Comparison of ENCODE assay signal across 12 mouse cellular contexts in genomic region chr12:113051628-113052403, GRCm38 (mm10). TPM values are rescaled to one million over a fixed set of nuclear protein-coding genes. Genes with fewer than 3 reads are reported as not detected.
A peak's percentile ranks its signal among the peaks of the same experiment; 100 is the strongest.
DNase-seq lines count a peak whose midpoint lies in the region; ATAC-seq lines count a peak whose summit lies in the region.
"Had no signal": no experiment of that assay in that cellular context is flagged by ENCODE, and none has a peak within 500 bp of the region (broad histone marks: within the 10 kb centered on the region; RNA-seq: fewer than 3 reads in every experiment).

No protein-coding gene starts in this region.

- no peak for DNase-seq in heart, postnatal 25 days (ENCODE audit: low spot score)
- DNase-seq in Muller cell, postnatal 12 days (ENCODE audit: inconsistent ontology term), result peak; percentile 28
- DNase-seq in left cerebral cortex, adult 11 months (ENCODE audit: low spot score), result no peak
- no peak for DNase-seq in gastrocnemius, adult 8-10 months (ENCODE audit: low spot score in 2 of 2)

- H3K27me3 ChIP-seq in heart, embryonic 12.5 days (replicated peaks), result no peaks in the 10 kb centered on the region
- H3K27me3 ChIP-seq in intestine, embryonic 16.5 days (replicated peaks; ENCODE audit: control insufficient read depth, insufficient read depth, low read length), result no peaks in the 10 kb centered on the region
- no peaks in the 10 kb centered on the region for H3K27me3 ChIP-seq in limb, embryonic 15.5 days
- H3K27me3 ChIP-seq: midbrain, embryonic 12.5 days had no signal

- no peak overlapping the region for H3K4me3 ChIP-seq in heart, embryonic 12.5 days
- H3K4me3 ChIP-seq in intestine, embryonic 16.5 days (ENCODE audit: low read length), result no peak overlapping the region
- no peak overlapping the region for H3K4me3 ChIP-seq in limb, embryonic 15.5 days
- H3K4me3 ChIP-seq: midbrain, embryonic 12.5 days had no signal

- H3K9me3 ChIP-seq in heart, embryonic 12.5 days (replicated peaks), result no peaks in the 10 kb centered on the region
- no peaks in the 10 kb centered on the region for H3K9me3 ChIP-seq in intestine, embryonic 16.5 days (ENCODE audit: control insufficient read depth, low read length)
- no peaks in the 10 kb centered on the region for H3K9me3 ChIP-seq in limb, embryonic 15.5 days
- H3K9me3 ChIP-seq: midbrain, embryonic 12.5 days had no signal

- 30% methylated on average over 9 of the region's 9 CpGs for WGBS in heart, embryonic 12.5 days
- WGBS in intestine, embryonic 16.5 days, result 43% methylated on average over 9 of the region's 9 CpGs
- WGBS in limb, embryonic 15.5 days, result 32% methylated on average over 9 of the region's 9 CpGs

- peak; percentile 52; the same call in 1 of the 2 replicates for ATAC-seq in heart, embryonic 12.5 days (ENCODE audit: insufficient number of reproducible peaks, low FRiP score)
- peak; percentile 72 for ATAC-seq in intestine, embryonic 16.5 days
- no peak for ATAC-seq in limb, embryonic 15.5 days (ENCODE audit: insufficient number of reproducible peaks, low FRiP score, low TSS enrichment, low read depth)
- no peak for ATAC-seq in megakaryocyte progenitor cell, adult 5-6 weeks (replicated peaks; ENCODE audit: poor library complexity)
- ATAC-seq: activated CD4-positive, CD25-positive, alpha-beta regulatory T cell, adult 4 months had no signal

- intact Hi-C loops in heart, postnatal 25 days (cut with DNase I), result no loop called here

- peak overlapping the region; percentile 38 for H3K9ac ChIP-seq in heart, embryonic 12.5 days
- no peak overlapping the region for H3K9ac ChIP-seq in intestine, embryonic 16.5 days (ENCODE audit: low read depth, low read length)
- H3K9ac ChIP-seq in limb, embryonic 15.5 days, result no peak overlapping the region
- H3K9ac ChIP-seq: midbrain, embryonic 12.5 days had no signal

- H3K4me1 ChIP-seq in heart, embryonic 12.5 days (replicated peaks), result peaks cover 30% of the 10 kb centered on the region
- peaks cover 5% of the 10 kb centered on the region for H3K4me1 ChIP-seq in intestine, embryonic 16.5 days (ENCODE audit: control insufficient read depth, insufficient read depth, low read length)
- peaks cover 21% of the 10 kb centered on the region for H3K4me1 ChIP-seq in limb, embryonic 15.5 days
- H3K4me1 ChIP-seq: midbrain, embryonic 12.5 days had no signal

- peaks cover 55% of the 10 kb centered on the region for H3K36me3 ChIP-seq in heart, embryonic 12.5 days
- H3K36me3 ChIP-seq in intestine, embryonic 16.5 days (ENCODE audit: control insufficient read depth, insufficient read depth, low read length), result peaks cover 11% of the 10 kb centered on the region; the same call in 1 of the 2 replicates
- peaks cover 84% of the 10 kb centered on the region for H3K36me3 ChIP-seq in limb, embryonic 15.5 days

- H3K4me2 ChIP-seq in heart, embryonic 12.5 days, result 0 out of 2 replicates have a peak overlapping the region, but pooled peaks have one; percentile 7
- no peak overlapping the region for H3K4me2 ChIP-seq in intestine, embryonic 16.5 days (ENCODE audit: low read depth, low read length)
- H3K4me2 ChIP-seq in limb, embryonic 15.5 days, result no peak overlapping the region
- H3K4me2 ChIP-seq: midbrain, embryonic 12.5 days had no signal

- peak overlapping the region; percentile 65 for H3K27ac ChIP-seq in heart, embryonic 12.5 days (ENCODE audit: poor library complexity, severe bottlenecking)
- peak overlapping the region; percentile 50 for H3K27ac ChIP-seq in intestine, embryonic 16.5 days (ENCODE audit: low read length)
- peak overlapping the region; percentile 72 for H3K27ac ChIP-seq in limb, embryonic 15.5 days
- H3K27ac ChIP-seq: midbrain, embryonic 12.5 days had no signal

RNA-seq across cellular contexts. Expression of gene Tex22, which starts 22.5 kb away (rescaled TPM):
- not detected in 2 replicates for polyA plus RNA-seq in heart, embryonic 12.5 days (2016; fragmentation: Nextera tagmentation; extraction: Ambion mirVana)
- total RNA-seq in heart, postnatal 25 days (2021), result not detected
- polyA plus RNA-seq in intestine, embryonic 16.5 days (2015; fragmentation: Nextera tagmentation; extraction: Ambion mirVana), result not detected in 2 replicates
- polyA plus RNA-seq in limb, embryonic 15.5 days (2015; fragmentation: Nextera tagmentation; extraction: Ambion mirVana), result 0.19 TPM in 1 of 2 replicates, not detected in the other
- 0.27 TPM in 1 of 2 replicates, not detected in the other for total RNA-seq in megakaryocyte progenitor cell, adult 5-6 weeks (2015)
- total RNA-seq in megakaryocyte progenitor cell, adult 5-6 weeks (2017), result 0.17 TPM in 1 of 2 replicates, not detected in the other
- not detected for total RNA-seq in gastrocnemius, adult 8-10 months (2022)
- polyA plus RNA-seq: heart, postnatal 0 days; midbrain, embryonic 12.5 days; stomach, embryonic 14.5 days had no signal

RNA-seq across cellular contexts. Expression of gene Pacs2, which starts 37.5 kb away (rescaled TPM):
- 10.5 and 12.2 TPM in 2 replicates for polyA plus RNA-seq in heart, embryonic 12.5 days (2016; fragmentation: Nextera tagmentation; extraction: Ambion mirVana)
- total RNA-seq in heart, postnatal 25 days (2021), result 10 to 100 TPM; 35.5 to 35.9 TPM
- 7.3 and 9.8 TPM in 2 replicates for polyA plus RNA-seq in intestine, embryonic 16.5 days (2015; fragmentation: Nextera tagmentation; extraction: Ambion mirVana)
- polyA plus RNA-seq in limb, embryonic 15.5 days (2015; fragmentation: Nextera tagmentation; extraction: Ambion mirVana), result 12.9 and 13.8 TPM in 2 replicates
- total RNA-seq in megakaryocyte progenitor cell, adult 5-6 weeks (2015), result 16.2 and 16.8 TPM in 2 replicates
- 9.2 and 10.0 TPM in 2 replicates for total RNA-seq in megakaryocyte progenitor cell, adult 5-6 weeks (2017)
- total RNA-seq in gastrocnemius, adult 8-10 months (2022), result 10 to 100 TPM; 32.6 to 36.9 (median 36.3) TPM

RNA-seq across cellular contexts. Expression of gene Mta1, which starts 46.3 kb away (rescaled TPM):
- 11.3 and 11.4 TPM in 2 replicates for polyA plus RNA-seq in heart, embryonic 12.5 days (2016; fragmentation: Nextera tagmentation; extraction: Ambion mirVana)
- total RNA-seq in heart, postnatal 25 days (2021), result 10 to 100 TPM; 48.4 to 49.3 TPM
- polyA plus RNA-seq in intestine, embryonic 16.5 days (2015; fragmentation: Nextera tagmentation; extraction: Ambion mirVana), result 8.0 TPM in 2 replicates
- 10.6 and 12.9 TPM in 2 replicates for polyA plus RNA-seq in limb, embryonic 15.5 days (2015; fragmentation: Nextera tagmentation; extraction: Ambion mirVana)
- 61.2 and 66.3 TPM in 2 replicates for total RNA-seq in megakaryocyte progenitor cell, adult 5-6 weeks (2015)
- 32.4 TPM in 2 replicates for total RNA-seq in megakaryocyte progenitor cell, adult 5-6 weeks (2017)
- total RNA-seq in gastrocnemius, adult 8-10 months (2022), result 10 to 100 TPM; 38.7 to 43.3 (median 41.8) TPM

RNA-seq across cellular contexts. Expression of gene Brf1, which starts 51.3 kb away (rescaled TPM):
- 40.3 and 42.9 TPM in 2 replicates for polyA plus RNA-seq in heart, embryonic 12.5 days (2016; fragmentation: Nextera tagmentation; extraction: Ambion mirVana)
- total RNA-seq in heart, postnatal 25 days (2021), result 10 to 100 TPM; 23.5 to 25.1 TPM
- polyA plus RNA-seq in intestine, embryonic 16.5 days (2015; fragmentation: Nextera tagmentation; extraction: Ambion mirVana), result 36.5 and 41.6 TPM in 2 replicates
- polyA plus RNA-seq in limb, embryonic 15.5 days (2015; fragmentation: Nextera tagmentation; extraction: Ambion mirVana), result 57.1 and 61.7 TPM in 2 replicates
- total RNA-seq in megakaryocyte progenitor cell, adult 5-6 weeks (2015), result 24.0 and 29.3 TPM in 2 replicates
- 27.2 and 39.0 TPM in 2 replicates for total RNA-seq in megakaryocyte progenitor cell, adult 5-6 weeks (2017)
- total RNA-seq in gastrocnemius, adult 8-10 months (2022), result 10 to 100 TPM; 13.8 to 18.9 (median 18.4) TPM

Comparison
In these comparisons a context has a peak if more than half of its experiments do, and no peak if none do; other contexts are left out.
1. ATAC-seq: peak in heart, embryonic 12.5 days (single experiment) and intestine, embryonic 16.5 days (single experiment); none in limb, embryonic 15.5 days (single experiment) and megakaryocyte progenitor cell, adult 5-6 weeks (single experiment).
2. Peak in every context shown above with its lines, with median percentiles within 50 percentile points of each other: H3K27ac ChIP-seq.